Mouse (Mus musculus): Measurements from ENCODE around the gene Cntnap1.

GRCm38 (mm10) chr11:101238071-101238647 lies 67.8 kb downstream of the Cntnap1 start:
- TF ChIP-seq ZNF384 (IDR thresholded peaks at IDR 0.05; ENCODE audit: low read depth, low read length) = no peak
- no peak for TF ChIP-seq CHD2 (IDR thresholded peaks at IDR 0.05; ENCODE audit: low read depth, low read length)
- TF ChIP-seq MAFK (IDR thresholded peaks at IDR 0.05; ENCODE audit: insufficient read depth, low read depth, low read length) = no peak
- TF ChIP-seq HCFC1 (IDR thresholded peaks at IDR 0.05; ENCODE audit: borderline replicate concordance, insufficient read depth, low read length) = no peak
